Mouse (Mus musculus): ENCODE measurements at regions not wholly inside any gene's neighbourhood (a gene's known extent, or its start where the extent isn't known, plus 50 kb on each side); places are given as distances from the start of the nearest gene placed in this dataset.

GRCm38 (mm10) chr5:99845565-99846255, 60.3 kb upstream of the Vamp9 start:
- Histone ChIP-seq H3K36me3 (no peaks in the 10 kb centered on the region), H3K9ac (no peak overlapping the region), H3K27ac (no peak overlapping the region), H3K9me3 (replicated peaks) (no peaks in the 10 kb centered on the region), H3K4me2 (replicated peaks) (no peak overlapping the region), H3K4me3 (no peak overlapping the region), H3K27me3 (no peaks in the 10 kb centered on the region), H3K4me1 (peaks cover 19% of the 10 kb centered on the region)
- ATAC-seq (ENCODE audit: low FRiP score), result 0 out of 2 replicates have a peak, but pooled peaks have one; percentile 42
- 74% methylated on average over 11 of the region's 11 CpGs for WGBS

- H3K4me1 ChIP-seq, result peaks cover 8% of the 10 kb centered on the region
- no peaks in the 10 kb centered on the region for H3K9me3 ChIP-seq (replicated peaks)
- no peak for ATAC-seq (ENCODE audit: low FRiP score)
- peak overlapping the region; percentile 48; the same call in 1 of the 2 replicates for H3K27ac ChIP-seq
- WGBS, result 69% methylated on average over 17 of the region's 17 CpGs
- H3K4me3 ChIP-seq, result no peak overlapping the region
- no peak overlapping the region for H3K4me2 ChIP-seq (replicated peaks)
- H3K27me3 ChIP-seq, result no peaks in the 10 kb centered on the region
- H3K36me3 ChIP-seq, result no peaks in the 10 kb centered on the region
- H3K9ac ChIP-seq, result no peak overlapping the region
Observed at GRCm38 (mm10) chr5:99848158-99848988, 57.7 kb upstream of the Vamp9 start.

- 45% methylated on average over 9 of the region's 9 CpGs for WGBS
- Histone ChIP-seq H3K36me3 (no peaks in the 10 kb centered on the region), H3K9me3 (replicated peaks) (no peaks in the 10 kb centered on the region), H3K4me3 (no peak overlapping the region), H3K4me1 (peaks cover 8% of the 10 kb centered on the region), H3K27ac (peak overlapping the region; percentile 48; the same call in 1 of the 2 replicates), H3K27me3 (no peaks in the 10 kb centered on the region), H3K9ac (no peak overlapping the region), H3K4me2 (replicated peaks) (no peak overlapping the region)
- ATAC-seq (ENCODE audit: low FRiP score), result no peak
Observed at GRCm38 (mm10) chr5:99849001-99849400, 57.1 kb upstream of the Vamp9 start.

GRCm38 (mm10) chr5:99852316-99852715, 53.7 kb upstream of the Vamp9 start:
- no peaks in the 10 kb centered on the region for H3K36me3 ChIP-seq
- no peak overlapping the region for H3K9ac ChIP-seq
- H3K4me1 ChIP-seq, result peaks cover 7% of the 10 kb centered on the region
- H3K9me3 ChIP-seq (replicated peaks), result no peaks in the 10 kb centered on the region
- no peak overlapping the region for H3K4me2 ChIP-seq (replicated peaks)
- 69% methylated on average over 4 of the region's 4 CpGs for WGBS
- no peak; the same call in 1 of the 2 replicates for ATAC-seq (ENCODE audit: low FRiP score)
- H3K27me3 ChIP-seq, result peaks cover 7% of the 10 kb centered on the region; the same call in 1 of the 2 replicates
- H3K4me3 ChIP-seq, result no peak overlapping the region
- H3K27ac ChIP-seq, result no peak overlapping the region
